Mouse (Mus musculus): ENCODE measurements around the gene Olfr524.

DNA sequence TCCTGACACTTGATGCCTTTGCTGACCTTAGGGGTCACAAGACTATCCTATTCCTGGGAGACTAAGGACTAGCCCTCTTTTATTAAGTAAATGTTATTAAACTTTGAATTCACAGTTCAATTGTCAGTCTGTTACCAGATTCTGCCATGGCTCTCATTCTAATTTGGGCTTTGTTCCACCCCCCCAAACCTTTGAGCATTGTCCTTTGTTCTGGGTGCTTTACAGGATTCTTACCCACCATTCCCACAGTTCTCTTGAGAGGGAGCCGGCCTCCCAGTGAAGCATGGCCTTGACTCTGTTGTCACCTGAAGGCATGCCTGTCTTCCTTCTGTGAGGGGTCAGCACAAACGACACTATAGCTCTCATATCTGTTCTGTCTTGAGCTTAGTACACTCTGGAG, 25.3 kb upstream of the Olfr524 start:
- TF ChIP-seq CTCF (IDR thresholded peaks at IDR 0.05; ENCODE audit: low read depth), result no peak
- no peak for TF ChIP-seq EP300 (optimal IDR thresholded peaks at IDR 0.05)
